In genomic region chr7:79287226-79287625, GRCm38 (mm10) we compare ENCODE assay signal across 16 mouse cellular contexts. TPM values are rescaled to one million over a fixed set of nuclear protein-coding genes. Genes with fewer than 3 reads are reported as not detected.
DNase-seq lines count a peak whose midpoint lies in the region; ATAC-seq and TF ChIP-seq lines count a peak whose summit lies in the region.
"Had no signal": no experiment of that assay in that cellular context is flagged by ENCODE, and none has a peak within 500 bp of the region (broad histone marks: within the 10 kb centered on the region; RNA-seq: fewer than 3 reads in every experiment).

No protein-coding gene starts in this region.

- H3K4me2 ChIP-seq in lung, embryonic 15.5 days = no peak overlapping the region
- H3K4me2 ChIP-seq in liver, postnatal 0 days (ENCODE audit: low read depth, low read length) = no peak overlapping the region
- H3K4me2 ChIP-seq in forebrain, postnatal 0 days (ENCODE audit: low read depth) = no peak overlapping the region
- no peak overlapping the region for H3K4me2 ChIP-seq in forebrain, embryonic 11.5 days (ENCODE audit: low read depth, low read length, severe bottlenecking)
- H3K4me2 ChIP-seq: hindbrain, embryonic 12.5 days; kidney, embryonic 15.5 days; limb, embryonic 12.5 days; neural tube, embryonic 12.5 days had no signal

- H3K4me1 ChIP-seq in lung, embryonic 15.5 days = peaks cover 63% of the 10 kb centered on the region
- peaks cover 42% of the 10 kb centered on the region for H3K4me1 ChIP-seq in liver, postnatal 0 days (ENCODE audit: insufficient read depth)
- 0 out of 2 replicates have a peak, but pooled peaks cover 2% of the 10 kb centered on the region for H3K4me1 ChIP-seq in forebrain, postnatal 0 days (ENCODE audit: insufficient read depth)
- no peaks in the 10 kb centered on the region; the same call in 1 of the 2 replicates for H3K4me1 ChIP-seq in forebrain, embryonic 11.5 days (replicated peaks; ENCODE audit: control insufficient read depth, insufficient read depth, low read length)

- TF ChIP-seq EP300 in liver, postnatal 0 days (IDR thresholded peaks at IDR 0.05; ENCODE audit: low read depth) = no peak

- no peak for ATAC-seq in lung, embryonic 15.5 days (ENCODE audit: borderline replicate concordance, extremely low read depth, low FRiP score, low TSS enrichment)
- 0 out of 2 replicates have a peak, but pooled peaks have one; percentile 40 for ATAC-seq in erythroid progenitor cell, adult 5-6 weeks (replicated peaks; ENCODE audit: low FRiP score, poor library complexity, severe bottlenecking)
- 0 out of 2 replicates have a peak, but pooled peaks have one; percentile 14 for ATAC-seq in liver, postnatal 0 days
- ATAC-seq in forebrain, postnatal 0 days = no peak
- ATAC-seq in forebrain, embryonic 11.5 days (replicated peaks; ENCODE audit: low FRiP score) = no peak
- ATAC-seq: inflammation-experienced regulatory T-cells, adult 6 months had no signal

- 78% methylated on average over 6 of the region's 6 CpGs for WGBS in lung, embryonic 15.5 days
- WGBS in liver, postnatal 0 days (ENCODE audit: insufficient replicate concordance) = 80% methylated on average over 6 of the region's 6 CpGs
- 91% methylated on average over 6 of the region's 6 CpGs for WGBS in forebrain, postnatal 0 days
- WGBS in forebrain, embryonic 11.5 days = 97% methylated on average over 6 of the region's 6 CpGs

- 0 out of 2 replicates have a peak overlapping the region, but pooled peaks have one; percentile 12 for H3K27ac ChIP-seq in lung, embryonic 15.5 days
- no peak overlapping the region for H3K27ac ChIP-seq in liver, postnatal 0 days (ENCODE audit: low read depth)
- H3K27ac ChIP-seq in forebrain, postnatal 0 days (ENCODE audit: low read depth, low read length) = no peak overlapping the region
- no peak overlapping the region for H3K27ac ChIP-seq in forebrain, embryonic 11.5 days (ENCODE audit: low read depth, low read length)
- H3K27ac ChIP-seq: hindbrain, embryonic 12.5 days; kidney, embryonic 15.5 days; limb, embryonic 12.5 days; neural tube, embryonic 12.5 days had no signal

- no peak for DNase-seq in lung, postnatal 36 days
- DNase-seq in liver, postnatal 0 days = no peak
- no peak for DNase-seq in forebrain, postnatal 0 days
- no peak for DNase-seq in forebrain, embryonic 11.5 days (ENCODE audit: low spot score)
- no peak for DNase-seq in thymus, adult 18-20 months
- DNase-seq: cerebellum, postnatal 14 days; gastrocnemius, postnatal 14 days; lung, postnatal 10 days; right cerebral cortex, postnatal 25 days had no signal

- H3K9me3 ChIP-seq in lung, embryonic 15.5 days = no peaks in the 10 kb centered on the region
- H3K9me3 ChIP-seq in liver, postnatal 0 days (ENCODE audit: low read length) = no peaks in the 10 kb centered on the region
- no peaks in the 10 kb centered on the region for H3K9me3 ChIP-seq in forebrain, postnatal 0 days (ENCODE audit: low read length)
- H3K9me3 ChIP-seq in forebrain, embryonic 11.5 days (ENCODE audit: control insufficient read depth, low read length) = no peaks in the 10 kb centered on the region
- H3K9me3 ChIP-seq: hindbrain, embryonic 12.5 days; kidney, embryonic 15.5 days; limb, embryonic 12.5 days; neural tube, embryonic 12.5 days had no signal

- H3K9ac ChIP-seq in lung, embryonic 15.5 days = no peak overlapping the region
- no peak overlapping the region for H3K9ac ChIP-seq in liver, postnatal 0 days (replicated peaks)
- no peak overlapping the region for H3K9ac ChIP-seq in forebrain, postnatal 0 days
- H3K9ac ChIP-seq in forebrain, embryonic 11.5 days (ENCODE audit: low read length) = no peak overlapping the region
- H3K9ac ChIP-seq: hindbrain, embryonic 12.5 days; kidney, embryonic 15.5 days; limb, embryonic 12.5 days; neural tube, embryonic 12.5 days had no signal

- TF ChIP-seq CTCF in liver, postnatal 0 days (IDR thresholded peaks at IDR 0.05; ENCODE audit: low read depth) = no peak
- TF ChIP-seq CTCF in forebrain, postnatal 0 days (IDR thresholded peaks at IDR 0.05; ENCODE audit: low read depth) = no peak

- no peaks in the 10 kb centered on the region for H3K27me3 ChIP-seq in lung, embryonic 15.5 days
- H3K27me3 ChIP-seq in liver, postnatal 0 days (ENCODE audit: insufficient read depth, low read length) = no peaks in the 10 kb centered on the region
- no peaks in the 10 kb centered on the region for H3K27me3 ChIP-seq in forebrain, postnatal 0 days (ENCODE audit: insufficient read depth, low read length)
- no peaks in the 10 kb centered on the region for H3K27me3 ChIP-seq in forebrain, embryonic 11.5 days (ENCODE audit: control insufficient read depth, insufficient read depth, low read length)
- H3K27me3 ChIP-seq: hindbrain, embryonic 12.5 days; kidney, embryonic 15.5 days; limb, embryonic 12.5 days; neural tube, embryonic 12.5 days had no signal

- no peaks in the 10 kb centered on the region for H3K36me3 ChIP-seq in lung, embryonic 15.5 days
- H3K36me3 ChIP-seq in liver, postnatal 0 days (replicated peaks; ENCODE audit: insufficient read depth, low read length) = peaks cover 10% of the 10 kb centered on the region; the same call in 1 of the 2 replicates
- H3K36me3 ChIP-seq in forebrain, postnatal 0 days (ENCODE audit: insufficient read depth) = no peaks in the 10 kb centered on the region; the same call in 1 of the 2 replicates
- peaks cover 2% of the 10 kb centered on the region; the same call in 1 of the 2 replicates for H3K36me3 ChIP-seq in forebrain, embryonic 11.5 days (ENCODE audit: control insufficient read depth, insufficient read depth, low read length)
- H3K36me3 ChIP-seq: hindbrain, embryonic 12.5 days; kidney, embryonic 15.5 days; neural tube, embryonic 12.5 days had no signal

- H3K4me3 ChIP-seq in lung, embryonic 15.5 days = no peak overlapping the region
- no peak overlapping the region for H3K4me3 ChIP-seq in liver, postnatal 0 days (ENCODE audit: low read depth, low read length)
- H3K4me3 ChIP-seq in forebrain, postnatal 0 days (ENCODE audit: low read depth, low read length) = no peak overlapping the region
- H3K4me3 ChIP-seq in forebrain, embryonic 11.5 days (ENCODE audit: low read depth, low read length) = no peak overlapping the region
- H3K4me3 ChIP-seq: hindbrain, embryonic 12.5 days; kidney, embryonic 15.5 days; limb, embryonic 12.5 days; neural tube, embryonic 12.5 days had no signal

RNA-seq across cellular contexts. Expression of gene Abhd2, which starts 14.2 kb away (rescaled TPM):
- 16.5 and 17.1 TPM in 2 replicates for polyA plus RNA-seq in lung, embryonic 15.5 days (2015; fragmentation: Nextera tagmentation; extraction: Ambion mirVana)
- 39.0 and 39.6 TPM in 2 replicates for total RNA-seq in erythroid progenitor cell, adult 5-6 weeks (2015; ENCODE audit: low replicate concordance)
- total RNA-seq in erythroid progenitor cell, adult 5-6 weeks (2017; ENCODE audit: low replicate concordance) = 21.9 and 27.0 TPM in 2 replicates
- 38.2 and 49.3 TPM in 2 replicates for polyA plus RNA-seq in liver, postnatal 0 days (2015; fragmentation: Nextera tagmentation; extraction: Ambion mirVana)
- 66.8 and 88.0 TPM in 2 replicates for total RNA-seq in forebrain, postnatal 0 days (2014; rRNA removed)
- 22.5 and 26.0 TPM in 2 replicates for polyA plus RNA-seq in forebrain, postnatal 0 days (2015; fragmentation: Nextera tagmentation; extraction: Ambion mirVana)
- polyA plus RNA-seq in forebrain, embryonic 11.5 days (2014; fragmentation: Nextera tagmentation; extraction: Ambion mirVana) = 13.2 and 14.1 TPM in 2 replicates

Comparison
In these comparisons a context has a peak if more than half of its experiments do, and no peak if none do; other contexts are left out.
1. ATAC-seq: peak in erythroid progenitor cell, adult 5-6 weeks (single experiment) and liver, postnatal 0 days (single experiment); none in lung, embryonic 15.5 days (single experiment), forebrain, postnatal 0 days (single experiment) and forebrain, embryonic 11.5 days (single experiment).